Mouse (Mus musculus) thymus, adult 2 months (tissue): Measurements from ENCODE around the gene 1700008O03Rik. TPM values are rescaled to one million over a fixed set of nuclear protein-coding genes. Genes with fewer than 3 reads are reported as not detected.

Experiments used
- DNase-seq: peaks from one replicate; pipeline ENCODE4 v3.0.0; 2021
- H3K27ac ChIP-seq: fragments of 200-500 bp; 2 replicates; pipeline ENCODE4 v1.5.1; 2012; ENCODE audit warnings: low read length, control low read depth; ENCODE audit not compliant: control insufficient read depth, insufficient read depth
- H3K27me3 ChIP-seq: fragments of 200-500 bp; 2 replicates; pipeline ENCODE4 v1.6.1; 2012; ENCODE audit warnings: mild to moderate bottlenecking, low read length, moderate library complexity, mixed read lengths; ENCODE audit not compliant: control insufficient read depth, insufficient read depth
- H3K36me3 ChIP-seq: fragments of 200-500 bp; 2 replicates; pipeline ENCODE4 v1.6.1; 2012; ENCODE audit warnings: mild to moderate bottlenecking, low read length, moderate library complexity; ENCODE audit not compliant: control insufficient read depth, insufficient read depth
- H3K4me1 ChIP-seq: fragments of 200-500 bp; replicated peaks from 2 replicates; pipeline ENCODE4 v1.6.1; 2012; ENCODE audit warnings: low read length; ENCODE audit not compliant: control insufficient read depth, insufficient read depth
- H3K4me3 ChIP-seq: fragments of 200-500 bp; 2 replicates; pipeline ENCODE4 v1.5.1; 2012; ENCODE audit warnings: mild to moderate bottlenecking, low read length, control low read depth, moderate library complexity; ENCODE audit not compliant: control insufficient read depth, insufficient read depth
- CTCF ChIP-seq: fragments of 200-500 bp; IDR thresholded peaks from 2 replicates; pipeline ENCODE4 v1.5.1; 2012; ENCODE audit warnings: mild to moderate bottlenecking, control low read depth, low read length, moderate library complexity, borderline replicate concordance; ENCODE audit not compliant: control insufficient read depth, poor library complexity, insufficient read depth; ENCODE audit errors: extremely low read depth
- POLR2A ChIP-seq: fragments of 200-500 bp; IDR thresholded peaks from 2 replicates; pipeline ENCODE4 v1.6.1; 2012; ENCODE audit warnings: mild to moderate bottlenecking, low read length, control low read depth, moderate library complexity; ENCODE audit not compliant: control insufficient read depth, poor library complexity, insufficient read depth; ENCODE audit errors: extremely low read depth
- WGBS: fragments of 180-500 bp; shearing (Covaris S2); methylation state at CpG from one replicate; pipeline ENCODE4 v1.1.7; 2018; 5-methylcytosine and 5-hydroxymethylcytosine counted together
- polyA plus RNA-seq: library from polyadenylated mRNA; depleted of rRNA; stranded (reverse); fragments of >200 nt; gene quantifications from 2 replicates; pipeline ENCODE4 v1.2.3, GENCODE M21; 2012

Gene 1700008O03Rik
- polyA plus RNA-seq, 1 experiment: 2.1 TPM

DNA sequence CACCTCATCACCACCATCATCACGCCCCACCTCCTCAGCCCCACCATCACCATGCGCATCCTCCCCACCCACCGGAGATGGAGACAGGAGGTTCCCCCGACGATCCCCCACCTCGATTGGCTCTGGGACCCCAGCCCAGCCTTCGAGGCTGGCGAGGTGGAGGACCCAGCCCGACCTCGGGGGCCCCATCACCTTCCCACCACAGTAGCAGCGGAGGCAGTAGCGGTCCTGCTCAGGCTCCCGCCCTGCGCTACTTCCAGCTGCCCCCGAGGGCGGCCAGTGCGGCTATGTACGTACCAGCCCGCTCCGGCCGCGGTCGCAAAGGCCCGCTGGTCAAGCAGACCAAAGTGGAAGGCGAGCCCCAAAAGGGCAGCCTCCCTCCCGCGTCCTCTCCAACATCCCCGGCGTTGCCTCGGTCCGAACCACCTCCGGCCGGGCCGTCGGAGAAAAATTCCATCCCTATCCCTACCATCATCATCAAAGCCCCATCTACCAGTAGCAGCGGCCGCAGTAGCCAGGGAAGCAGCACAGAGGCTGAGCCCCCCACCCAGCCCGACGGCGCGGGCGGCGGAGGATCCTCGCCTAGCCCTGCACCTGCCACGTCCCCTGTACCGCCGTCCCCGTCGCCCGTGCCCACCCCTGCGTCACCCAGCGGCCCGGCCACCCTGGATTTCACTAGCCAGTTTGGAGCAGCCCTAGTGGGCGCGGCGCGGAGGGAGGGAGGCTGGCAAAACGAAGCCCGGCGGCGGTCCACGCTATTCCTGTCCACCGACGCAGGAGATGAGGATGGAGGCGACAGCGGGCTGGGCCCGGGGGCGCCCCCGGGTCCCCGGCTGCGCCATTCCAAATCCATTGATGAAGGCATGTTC is 33.5 kb downstream of the 1700008O03Rik start:
- H3K4me1 ChIP-seq: no peaks in the 10 kb centered on the region
- H3K27ac ChIP-seq: no peak overlapping the region
- H3K4me3 ChIP-seq: no peak overlapping the region
- WGBS: 12% methylated on average over 70 of the region's 71 CpGs
- DNase-seq: no peak
- TF ChIP-seq POLR2A: no peak
- no peak for TF ChIP-seq CTCF
- no peaks in the 10 kb centered on the region for H3K36me3 ChIP-seq
- peaks cover 24% of the 10 kb centered on the region; the same call in 1 of the 2 replicates for H3K27me3 ChIP-seq

DNA sequence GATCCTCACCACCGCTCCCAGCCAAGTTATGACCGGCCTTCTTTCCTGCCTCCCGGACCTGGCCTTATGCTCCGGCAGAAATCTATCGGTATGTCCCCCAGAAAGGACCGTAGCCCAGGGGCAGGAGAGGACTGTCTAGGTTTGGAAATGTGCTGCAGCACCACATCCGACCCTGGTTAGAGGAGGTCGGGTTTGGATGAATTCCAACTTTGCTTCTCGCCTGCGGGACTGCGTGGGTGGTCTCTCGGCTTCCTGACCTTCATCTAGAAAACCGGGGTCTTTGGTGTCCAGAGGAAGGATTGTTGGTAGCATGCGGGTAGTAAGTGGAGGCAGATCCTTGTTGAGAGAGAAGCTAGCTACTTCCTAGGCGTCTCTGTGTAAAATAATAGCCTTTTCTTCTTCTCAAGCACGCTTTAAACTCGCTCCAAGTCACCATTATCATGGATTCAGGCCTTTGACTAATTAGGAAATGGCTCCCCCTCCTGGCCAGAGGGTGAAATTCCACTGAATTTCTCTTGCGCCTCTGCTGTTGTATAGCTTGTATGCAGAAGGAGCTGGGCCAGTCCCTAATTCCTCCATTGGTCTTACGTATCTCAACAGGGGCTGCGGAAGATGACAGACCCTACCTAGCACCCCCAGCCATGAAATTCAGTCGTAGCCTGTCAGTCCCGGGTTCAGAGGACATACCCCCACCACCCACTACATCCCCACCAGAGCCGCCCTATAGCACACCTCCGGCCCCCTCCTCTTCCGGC is 34.5 kb downstream of the 1700008O03Rik start:
- 6% methylated on average over 25 of the region's 25 CpGs for WGBS
- Histone ChIP-seq H3K4me1 (no peaks in the 10 kb centered on the region), H3K27me3 (peaks cover 20% of the 10 kb centered on the region; the same call in 1 of the 2 replicates), H3K36me3 (no peaks in the 10 kb centered on the region), H3K4me3 (no peak overlapping the region), H3K27ac (no peak overlapping the region)
- TF ChIP-seq CTCF (no peak), POLR2A (no peak)
- DNase-seq: peak; percentile 68

DNA sequence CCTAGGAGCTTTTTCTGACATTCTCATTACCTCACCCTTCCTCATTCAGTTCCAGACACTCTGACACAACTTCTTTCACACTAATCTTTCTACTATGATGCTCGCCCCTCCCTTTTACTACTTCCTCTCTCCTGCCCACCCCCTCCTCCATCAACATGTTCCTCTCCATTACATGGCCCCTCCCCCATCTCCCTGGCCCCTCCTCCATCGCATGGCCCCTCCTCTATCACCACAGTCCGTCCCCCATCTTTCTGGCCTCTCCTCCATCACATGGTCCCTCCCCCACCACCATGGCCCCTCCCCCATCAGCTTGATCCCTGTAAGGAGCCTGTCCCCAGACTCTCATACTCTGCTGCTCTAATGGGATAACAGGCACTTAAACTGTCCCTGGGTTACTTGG is 36.6 kb downstream of the 1700008O03Rik start:
- DNase-seq: no peak
- Histone ChIP-seq H3K27ac (no peak overlapping the region), H3K4me1 (no peaks in the 10 kb centered on the region), H3K36me3 (no peaks in the 10 kb centered on the region), H3K27me3 (peaks cover 20% of the 10 kb centered on the region; the same call in 1 of the 2 replicates), H3K4me3 (no peak overlapping the region)
- TF ChIP-seq CTCF: no peak
- TF ChIP-seq POLR2A: no peak
- WGBS: 18% methylated on average over 3 of the region's 3 CpGs

DNA sequence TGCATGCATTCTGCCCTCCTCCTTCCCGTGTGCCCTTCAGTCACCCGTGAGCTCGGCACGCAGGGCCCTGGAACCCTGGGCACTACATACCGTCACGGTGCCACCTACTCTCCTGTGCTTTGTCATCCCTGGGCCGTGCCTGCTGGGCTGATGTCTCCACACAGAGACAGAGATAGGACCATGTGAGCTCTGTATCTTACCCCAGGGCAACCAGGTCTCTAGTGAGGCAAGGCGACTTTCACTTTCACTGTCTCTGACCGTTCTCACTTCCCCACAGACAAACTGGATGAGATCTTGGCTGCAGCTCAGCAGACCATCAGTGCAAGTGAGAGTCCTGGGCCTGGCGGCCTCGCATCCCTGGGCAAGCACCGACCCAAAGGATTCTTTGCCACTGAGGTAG is 41.0 kb downstream of the 1700008O03Rik start:
- Histone ChIP-seq H3K4me3 (peak overlapping the region; percentile 22; the same call in 1 of the 2 replicates), H3K36me3 (no peaks in the 10 kb centered on the region), H3K27ac (no peak overlapping the region), H3K27me3 (no peaks in the 10 kb centered on the region), H3K4me1 (no peaks in the 10 kb centered on the region)
- WGBS: 18% methylated on average over 12 of the region's 12 CpGs
- no peak for DNase-seq
- TF ChIP-seq POLR2A: no peak

DNA sequence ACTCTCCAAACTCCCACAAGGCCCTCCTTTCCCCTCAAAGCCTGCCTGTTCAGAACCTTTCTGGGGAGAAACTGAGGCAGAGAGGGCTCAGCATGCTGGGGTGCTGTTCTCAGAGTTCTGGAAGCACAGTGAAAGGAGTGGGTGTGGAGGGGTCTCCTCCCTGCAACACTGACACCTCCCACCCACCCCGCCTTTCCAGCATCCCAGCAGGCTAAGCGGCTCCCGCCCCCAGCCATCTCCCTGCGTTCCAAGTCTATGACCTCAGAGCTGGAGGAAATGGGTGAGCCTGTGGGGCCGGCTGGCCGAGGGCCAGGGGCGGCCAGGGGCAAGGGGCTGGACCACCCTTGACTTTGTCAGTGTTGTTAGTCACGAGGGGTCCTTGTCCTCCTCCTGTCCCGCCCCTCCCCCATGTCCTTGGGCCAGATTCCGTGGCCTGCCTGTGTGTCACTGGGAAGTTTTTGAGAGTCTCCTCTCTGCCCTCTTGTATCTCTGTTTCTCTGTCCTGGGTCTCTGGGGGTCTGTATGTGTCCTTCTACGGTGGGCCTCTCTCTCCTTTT is 42.1 kb downstream of the 1700008O03Rik start:
- Histone ChIP-seq H3K27me3 (no peaks in the 10 kb centered on the region), H3K27ac (no peak overlapping the region), H3K4me3 (no peak overlapping the region), H3K36me3 (no peaks in the 10 kb centered on the region), H3K4me1 (no peaks in the 10 kb centered on the region)
- 50% methylated on average over 11 of the region's 11 CpGs for WGBS
- no peak for DNase-seq
- TF ChIP-seq CTCF (no peak), POLR2A (no peak)

DNA sequence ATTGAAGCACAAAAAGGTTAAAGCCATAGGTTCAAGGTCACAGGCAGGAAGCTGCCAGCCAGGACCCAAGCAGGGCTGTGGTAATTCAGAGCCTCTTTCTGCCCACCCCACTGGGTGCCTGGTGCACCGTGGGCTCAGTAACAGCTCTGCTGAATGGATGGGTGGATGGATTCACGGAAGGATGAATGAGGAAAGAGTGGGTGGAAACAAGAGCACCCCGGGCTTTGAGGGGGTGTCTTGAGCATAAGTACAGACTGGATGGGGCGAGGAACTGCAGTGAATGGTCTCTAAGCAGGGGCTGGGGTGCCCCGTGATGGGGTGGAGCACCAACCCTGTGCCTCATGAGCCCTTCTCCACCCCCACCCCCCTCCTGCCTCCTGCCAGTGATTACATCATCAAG is 43.9 kb downstream of the 1700008O03Rik start:
- TF ChIP-seq POLR2A (no peak), CTCF (no peak)
- H3K4me1 ChIP-seq: no peaks in the 10 kb centered on the region
- WGBS: 62% methylated on average over 5 of the region's 5 CpGs
- H3K36me3 ChIP-seq: no peaks in the 10 kb centered on the region
- no peaks in the 10 kb centered on the region; the same call in 1 of the 2 replicates for H3K27me3 ChIP-seq
- DNase-seq: no peak
- H3K4me3 ChIP-seq: no peak overlapping the region
- H3K27ac ChIP-seq: no peak overlapping the region
